Mouse (Mus musculus): Measurements from ENCODE around the gene AC161166.1. TPM values are rescaled to one million over a fixed set of nuclear protein-coding genes. Genes with fewer than 3 reads are reported as not detected.

AC161166.1 gene
- total and polyA plus RNA-seq, 3 experiments, result 0.13 TPM; not detected in 2

- Histone ChIP-seq H3K9ac (ENCODE audit: control insufficient read depth, low read depth, low read length, poor library complexity, severe bottlenecking) (no peak overlapping the region), H3K9me3 (replicated peaks; ENCODE audit: insufficient read depth, low read length) (no peaks in the 10 kb centered on the region), H3K27ac (ENCODE audit: control insufficient read depth, low read depth, low read length) (no peak overlapping the region), H3K4me3 (ENCODE audit: control insufficient read depth in 1 of 2, insufficient read depth in 1 of 2, low read depth in 2 of 2, low read length in 2 of 2) (no peak overlapping the region), H3K36me3 (ENCODE audit: control insufficient read depth in 1 of 2, insufficient read depth in 2 of 2, low read length in 2 of 2) (peaks cover 0 to 4% of the 10 kb centered on the region in 2 experiments; a peak in 1 of 4 replicates), H3K27me3 (ENCODE audit: control insufficient read depth in 1 of 2, insufficient read depth in 2 of 2, low read length in 2 of 2) (no peaks in the 10 kb centered on the region), H3K4me1 (ENCODE audit: control insufficient read depth in 1 of 2, insufficient read depth in 2 of 2, low read length in 2 of 2) (peaks cover 0 to 2% of the 10 kb centered on the region in 2 experiments; a peak in 1 of 4 replicates), H3K79me2 (ENCODE audit: control insufficient read depth, insufficient read depth, low read length, poor library complexity) (peaks cover 11% of the 10 kb centered on the region)
- TF ChIP-seq GABPA (IDR thresholded peaks at IDR 0.05; ENCODE audit: low read depth, low read length) (no peak), MAZ (IDR thresholded peaks at IDR 0.05; ENCODE audit: low read depth, low read length) (no peak), MAFK (IDR thresholded peaks at IDR 0.05; ENCODE audit: borderline replicate concordance, low read depth, low read length) (no peak), HCFC1 (IDR thresholded peaks at IDR 0.05; ENCODE audit: low read depth, low read length) (no peak), USF2 (IDR thresholded peaks at IDR 0.05; ENCODE audit: borderline replicate concordance in 1 of 2, insufficient read depth in 1 of 2, low read depth in 1 of 2, low read length in 2 of 2) (no peak), RAD21 (IDR thresholded peaks at IDR 0.05; ENCODE audit: low read depth, low read length) (no peak), ZKSCAN1 (IDR thresholded peaks at IDR 0.05; ENCODE audit: low read depth, low read length) (no peak), MAX (IDR thresholded peaks at IDR 0.05; ENCODE audit: low read length) (no peak), POLR2AphosphoS5 (IDR thresholded peaks at IDR 0.05; ENCODE audit: borderline replicate concordance, low read depth, low read length) (no peak), CHD1 (IDR thresholded peaks at IDR 0.05; ENCODE audit: low read depth, low read length) (no peak), MYB (IDR thresholded peaks at IDR 0.05; ENCODE audit: low read depth, low read length) (no peak), BHLHE40 (IDR thresholded peaks at IDR 0.05; ENCODE audit: borderline replicate concordance, low read depth, low read length) (no peak), NRF1 (IDR thresholded peaks at IDR 0.05; ENCODE audit: insufficient read depth, low read depth, low read length, poor library complexity, severe bottlenecking) (no peak), MYC (IDR thresholded peaks at IDR 0.05; ENCODE audit: low read depth, low read length) (no peak), TAL1 (IDR thresholded peaks at IDR 0.05; ENCODE audit: low read length) (no peak), E2F4 (IDR thresholded peaks at IDR 0.05; ENCODE audit: borderline replicate concordance, low read depth, low read length) (no peak), NELFE (IDR thresholded peaks at IDR 0.05; ENCODE audit: low read depth, low read length) (no peak), JUND (IDR thresholded peaks at IDR 0.05; ENCODE audit: low read depth, low read length) (no peak), SIN3A (IDR thresholded peaks at IDR 0.05; ENCODE audit: low read length) (no peak), CTCF (IDR thresholded peaks at IDR 0.05 in 2 of 3, conservative IDR thresholded peaks at IDR 0.05 in 1 of 3; ENCODE audit: control insufficient read depth in 1 of 3, insufficient read depth in 1 of 3, low read depth in 2 of 3, low read length in 3 of 3, poor library complexity in 1 of 3, severe bottlenecking in 1 of 3) (no peak)
- DNase-seq (ENCODE audit: low read depth, low spot score), result no peak
Observed at GRCm38 (mm10) chr7:24505447-24506064, 6.7 kb downstream of the AC161166.1 start.

GRCm38 (mm10) chr7:24504868-24505267 lies 7.4 kb downstream of the AC161166.1 start:
- Histone ChIP-seq H3K27ac (ENCODE audit: control insufficient read depth, low read depth, low read length) (no peak overlapping the region), H3K79me2 (ENCODE audit: control insufficient read depth, insufficient read depth, low read length, poor library complexity) (peaks cover 11% of the 10 kb centered on the region), H3K4me1 (ENCODE audit: control insufficient read depth in 1 of 2, insufficient read depth in 2 of 2, low read length in 2 of 2) (peaks cover 0 to 2% of the 10 kb centered on the region in 2 experiments; a peak in 1 of 4 replicates), H3K27me3 (ENCODE audit: control insufficient read depth in 1 of 2, insufficient read depth in 2 of 2, low read length in 2 of 2) (no peaks in the 10 kb centered on the region), H3K9me3 (replicated peaks; ENCODE audit: insufficient read depth, low read length) (no peaks in the 10 kb centered on the region), H3K36me3 (ENCODE audit: control insufficient read depth in 1 of 2, insufficient read depth in 2 of 2, low read length in 2 of 2) (peaks cover 0 to 4% of the 10 kb centered on the region in 2 experiments; a peak in 1 of 4 replicates), H3K4me3 (ENCODE audit: control insufficient read depth in 1 of 2, insufficient read depth in 1 of 2, low read depth in 2 of 2, low read length in 2 of 2) (no peak overlapping the region), H3K9ac (ENCODE audit: control insufficient read depth, low read depth, low read length, poor library complexity, severe bottlenecking) (no peak overlapping the region)
- TF ChIP-seq USF2 (IDR thresholded peaks at IDR 0.05; ENCODE audit: borderline replicate concordance in 1 of 2, insufficient read depth in 1 of 2, low read depth in 1 of 2, low read length in 2 of 2) (no peak), BHLHE40 (IDR thresholded peaks at IDR 0.05; ENCODE audit: borderline replicate concordance, low read depth, low read length) (no peak), MAZ (IDR thresholded peaks at IDR 0.05; ENCODE audit: low read depth, low read length) (no peak), ZC3H11A (IDR thresholded peaks at IDR 0.05; ENCODE audit: low read depth, low read length) (no peak), SIN3A (IDR thresholded peaks at IDR 0.05; ENCODE audit: low read length) (no peak), JUND (IDR thresholded peaks at IDR 0.05; ENCODE audit: low read depth, low read length) (no peak), USF1 (IDR thresholded peaks at IDR 0.05; ENCODE audit: low read depth, low read length) (no peak), ZMIZ1 (IDR thresholded peaks at IDR 0.05; ENCODE audit: low read depth, low read length) (no peak), EP300 (IDR thresholded peaks at IDR 0.05; ENCODE audit: low read depth in 1 of 2, low read length in 2 of 2) (no peak), RAD21 (IDR thresholded peaks at IDR 0.05; ENCODE audit: low read depth, low read length) (no peak), MYC (IDR thresholded peaks at IDR 0.05; ENCODE audit: low read depth, low read length) (no peak), TCF12 (IDR thresholded peaks at IDR 0.05; ENCODE audit: low read depth, low read length) (no peak), NRF1 (IDR thresholded peaks at IDR 0.05; ENCODE audit: insufficient read depth, low read depth, low read length, poor library complexity, severe bottlenecking) (no peak), CHD1 (IDR thresholded peaks at IDR 0.05; ENCODE audit: low read depth, low read length) (no peak), NELFE (IDR thresholded peaks at IDR 0.05; ENCODE audit: low read depth, low read length) (no peak)
- DNase-seq (ENCODE audit: low read depth, low spot score), result no peak
